Mouse (Mus musculus): ENCODE data around the gene Vsig10. TPM values are rescaled to one million over a fixed set of nuclear protein-coding genes. Genes with fewer than 3 reads are reported as not detected.

The Vsig10 gene
- polyA plus RNA-seq, 1 experiment from 2014 or later: 19.7 TPM

DNA sequence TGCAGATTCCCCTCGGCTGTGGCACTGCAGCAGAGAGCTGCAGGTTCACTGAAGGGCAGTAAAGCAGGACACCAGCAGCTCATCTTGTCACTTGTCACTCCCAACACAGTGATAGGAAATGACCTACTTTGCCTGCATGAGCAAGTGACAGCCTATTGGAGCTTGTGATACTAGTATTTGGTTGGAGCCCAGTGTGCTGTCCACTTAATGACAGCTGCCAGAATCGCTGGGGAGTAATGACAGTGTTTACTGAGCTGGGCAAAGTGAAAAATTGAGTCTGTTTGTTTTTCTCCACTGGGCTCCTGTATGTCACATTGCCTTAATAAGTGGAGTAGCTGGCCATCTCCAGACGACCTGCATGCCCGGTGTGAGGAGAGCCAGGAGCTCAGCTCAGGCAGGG, 61.3 kb downstream of the Vsig10 start:
- no peak overlapping the region for H3K4me3 ChIP-seq (ENCODE audit: low read depth, low read length)
- DNase-seq (ENCODE audit: low spot score) (no peak), ATAC-seq (no peak)
- H3K4me2 ChIP-seq (replicated peaks; ENCODE audit: low read depth, low read length): no peak overlapping the region
- WGBS: 60% methylated on average over 4 of the region's 4 CpGs
- no peaks in the 10 kb centered on the region for H3K4me1 ChIP-seq (ENCODE audit: insufficient read depth, low read depth, low read length)
- no peaks in the 10 kb centered on the region for H3K9me3 ChIP-seq (ENCODE audit: low read length)
- peaks cover 17% of the 10 kb centered on the region for H3K36me3 ChIP-seq (ENCODE audit: insufficient read depth, low read length)
- no peak for TF ChIP-seq EP300 (IDR thresholded peaks at IDR 0.05)
- TF ChIP-seq CTCF (IDR thresholded peaks at IDR 0.05): no peak
- no peak overlapping the region for H3K27ac ChIP-seq (ENCODE audit: low read length)
- H3K27me3 ChIP-seq (replicated peaks; ENCODE audit: insufficient read depth, low read length): no peaks in the 10 kb centered on the region
- H3K9ac ChIP-seq (replicated peaks; ENCODE audit: low read depth): no peak overlapping the region

DNA sequence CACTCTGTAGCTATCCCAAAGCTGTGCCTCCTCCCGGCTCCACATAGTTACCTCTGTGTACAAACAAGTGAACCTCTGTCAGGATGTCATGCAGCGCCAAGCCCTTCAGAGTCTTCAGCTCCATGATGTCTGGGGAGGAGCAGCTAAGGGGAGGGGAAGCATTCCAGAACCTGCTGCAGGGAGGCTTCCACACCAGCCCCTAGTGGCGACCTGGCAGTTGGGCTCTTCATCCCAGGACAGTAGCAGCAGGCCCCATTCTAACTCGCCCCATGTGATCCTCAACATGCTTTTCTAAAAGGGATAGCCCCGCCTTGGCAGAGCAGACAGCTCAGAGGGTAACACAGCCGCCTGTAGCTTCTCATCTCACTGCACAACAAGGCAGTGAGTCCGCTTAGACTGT, 62.9 kb downstream of the Vsig10 start:
- Histone ChIP-seq H3K27ac (ENCODE audit: low read length) (no peak overlapping the region), H3K36me3 (ENCODE audit: insufficient read depth, low read length) (peaks cover 11% of the 10 kb centered on the region; the same call in 1 of the 2 replicates), H3K9ac (replicated peaks; ENCODE audit: low read depth) (no peak overlapping the region), H3K4me1 (ENCODE audit: insufficient read depth, low read depth, low read length) (no peaks in the 10 kb centered on the region), H3K27me3 (replicated peaks; ENCODE audit: insufficient read depth, low read length) (no peaks in the 10 kb centered on the region), H3K9me3 (ENCODE audit: low read length) (no peaks in the 10 kb centered on the region), H3K4me3 (ENCODE audit: low read depth, low read length) (no peak overlapping the region), H3K4me2 (replicated peaks; ENCODE audit: low read depth, low read length) (no peak overlapping the region)
- DNase-seq (ENCODE audit: low spot score): no peak
- WGBS: 81% methylated on average over 7 of the region's 7 CpGs
- ATAC-seq: no peak
- TF ChIP-seq CTCF (IDR thresholded peaks at IDR 0.05) (no peak), EP300 (IDR thresholded peaks at IDR 0.05) (no peak)

DNA sequence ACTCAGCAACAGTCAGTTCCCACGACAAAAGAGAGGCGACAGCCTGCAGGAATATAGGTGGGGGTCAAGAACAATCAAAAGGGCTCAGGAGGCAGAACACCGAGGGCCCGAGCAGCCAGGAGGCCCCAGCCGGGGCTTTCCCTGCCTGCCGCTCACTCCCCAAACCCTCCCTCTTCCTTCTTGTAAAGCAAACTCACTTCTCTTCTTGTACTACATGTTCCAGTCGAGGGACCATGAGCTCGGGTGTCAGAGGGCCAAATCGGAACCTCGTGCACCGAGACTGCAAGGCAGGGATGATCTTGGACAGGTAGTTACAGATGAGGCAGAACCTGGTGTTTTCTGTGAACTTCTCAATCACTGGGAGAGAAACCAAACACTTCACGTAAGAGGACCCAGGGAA, 64.3 kb downstream of the Vsig10 start:
- Histone ChIP-seq H3K4me1 (ENCODE audit: insufficient read depth, low read depth, low read length) (no peaks in the 10 kb centered on the region), H3K9me3 (ENCODE audit: low read length) (no peaks in the 10 kb centered on the region), H3K36me3 (ENCODE audit: insufficient read depth, low read length) (peaks cover 11% of the 10 kb centered on the region; the same call in 1 of the 2 replicates), H3K9ac (replicated peaks; ENCODE audit: low read depth) (no peak overlapping the region), H3K4me3 (ENCODE audit: low read depth, low read length) (no peak overlapping the region), H3K27me3 (replicated peaks; ENCODE audit: insufficient read depth, low read length) (no peaks in the 10 kb centered on the region), H3K4me2 (replicated peaks; ENCODE audit: low read depth, low read length) (no peak overlapping the region), H3K27ac (ENCODE audit: low read length) (no peak overlapping the region)
- TF ChIP-seq EP300 (IDR thresholded peaks at IDR 0.05) (no peak), CTCF (IDR thresholded peaks at IDR 0.05) (no peak)
- DNase-seq (ENCODE audit: low spot score): no peak
- WGBS: 71% methylated on average over 12 of the region's 12 CpGs
- ATAC-seq: no peak

DNA sequence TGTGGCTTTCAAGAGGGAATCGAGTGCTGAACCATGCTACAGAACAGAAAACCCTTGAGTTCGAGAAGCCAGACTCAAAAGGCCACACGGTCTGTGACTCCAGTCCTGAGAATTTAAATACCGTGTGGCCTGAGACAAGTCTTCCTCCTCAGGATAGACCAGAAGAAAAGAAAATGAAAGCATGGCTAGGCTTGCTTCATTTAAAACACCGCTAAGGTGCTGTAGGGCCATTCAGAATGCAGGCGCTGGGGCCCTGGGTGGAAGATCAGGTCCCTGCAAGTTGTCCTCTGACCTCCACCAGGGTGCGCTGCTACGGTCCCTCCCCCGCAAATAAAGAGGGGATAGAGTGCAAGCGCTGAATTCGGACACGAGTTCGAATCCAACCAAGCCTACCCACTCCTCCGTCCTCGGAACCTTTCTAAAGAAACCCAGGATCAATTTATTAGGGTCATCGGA, 69.4 kb downstream of the Vsig10 start:
- H3K27ac ChIP-seq (ENCODE audit: low read length): peak overlapping the region; percentile 43; the same call in 1 of the 2 replicates
- peak; percentile 72 for ATAC-seq
- DNase-seq (ENCODE audit: low spot score): peak; percentile 79

DNA sequence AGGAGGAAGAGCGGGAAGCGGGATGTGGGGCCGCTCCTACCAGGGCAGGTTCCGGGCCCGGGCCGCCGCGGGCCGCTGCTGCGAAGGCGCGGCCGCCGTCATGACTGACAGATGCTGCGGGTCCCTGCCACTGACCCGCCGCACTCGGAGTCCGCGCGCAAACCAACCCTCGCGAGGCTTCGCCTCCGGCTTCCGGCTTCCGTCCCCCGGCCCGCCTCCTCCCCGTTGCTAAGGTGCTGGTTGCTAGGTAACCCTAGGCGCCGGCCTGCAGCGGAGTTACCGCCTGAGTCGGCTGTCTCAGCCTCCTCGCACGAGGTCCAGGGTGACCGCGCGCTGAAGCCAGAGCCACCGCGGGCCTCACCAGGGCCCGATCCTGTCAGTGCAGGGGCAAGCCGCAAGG, 70.0 kb downstream of the Vsig10 start, which contains the start of gene Rfc5:
Gene Rfc5 (minus strand): TSS at position 171 of the 400 bp plus-strand sequence.
- Histone ChIP-seq H3K36me3 (ENCODE audit: insufficient read depth, low read length) (no peaks in the 10 kb centered on the region), H3K9ac (replicated peaks; ENCODE audit: low read depth) (peak within 1 kb of the TSS; percentile 64), H3K27ac (ENCODE audit: low read length) (peak within 1 kb of the TSS; percentile 43; the same call in 1 of the 2 replicates), H3K9me3 (ENCODE audit: low read length) (no peaks in the 10 kb centered on the region), H3K4me1 (ENCODE audit: insufficient read depth, low read depth, low read length) (no peaks in the 10 kb centered on the region), H3K4me2 (replicated peaks; ENCODE audit: low read depth, low read length) (peak within 1 kb of the TSS; percentile 87), H3K27me3 (replicated peaks; ENCODE audit: insufficient read depth, low read length) (no peaks in the 10 kb centered on the region), H3K4me3 (ENCODE audit: low read depth, low read length) (peak within 1 kb of the TSS; percentile 66)
- peak; percentile 98 for DNase-seq (ENCODE audit: low spot score)
- TF ChIP-seq EP300 (IDR thresholded peaks at IDR 0.05) (no peak), CTCF (IDR thresholded peaks at IDR 0.05) (0 out of 2 replicates have a peak, but pooled peaks have one; percentile 14)
- peak; percentile 98 for ATAC-seq
- 0% methylated on average over 28 of the region's 44 CpGs for WGBS

More for the DNA sequence above, 69.4 kb downstream of the Vsig10 start:
- peak overlapping the region; percentile 87 for H3K4me2 ChIP-seq (replicated peaks; ENCODE audit: low read depth, low read length)
- peak overlapping the region; percentile 64 for H3K9ac ChIP-seq (replicated peaks; ENCODE audit: low read depth)
- 3% methylated on average over 16 of the region's 16 CpGs for WGBS
- H3K4me3 ChIP-seq (ENCODE audit: low read depth, low read length): peak overlapping the region; percentile 66
- H3K36me3 ChIP-seq (ENCODE audit: insufficient read depth, low read length): no peaks in the 10 kb centered on the region
- H3K4me1 ChIP-seq (ENCODE audit: insufficient read depth, low read depth, low read length): no peaks in the 10 kb centered on the region
- TF ChIP-seq EP300 (IDR thresholded peaks at IDR 0.05) (no peak), CTCF (IDR thresholded peaks at IDR 0.05) (peak; percentile 63)
- no peaks in the 10 kb centered on the region for H3K27me3 ChIP-seq (replicated peaks; ENCODE audit: insufficient read depth, low read length)
- H3K9me3 ChIP-seq (ENCODE audit: low read length): no peaks in the 10 kb centered on the region

DNA sequence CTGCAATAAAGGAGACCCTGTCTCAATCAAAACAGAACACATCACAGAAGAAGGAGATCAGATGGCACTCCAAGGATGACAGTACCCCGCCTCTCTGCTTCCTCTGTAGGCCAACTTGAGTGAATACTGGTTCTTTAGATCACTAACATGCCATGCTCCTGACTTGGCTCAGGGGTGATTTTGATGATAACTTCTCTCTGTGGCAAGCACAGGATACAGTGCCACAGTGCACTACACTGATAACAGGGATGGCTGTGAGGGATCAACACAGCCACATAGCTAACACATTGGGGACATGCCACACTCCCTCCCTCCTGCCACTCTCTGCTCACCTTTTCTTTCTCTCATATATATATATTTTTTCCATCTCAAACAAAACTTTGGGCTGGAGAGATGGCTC, 72.0 kb downstream of the Vsig10 start:
- no peak overlapping the region for H3K9ac ChIP-seq (replicated peaks; ENCODE audit: low read depth)
- no peak overlapping the region for H3K27ac ChIP-seq (ENCODE audit: low read length)
- TF ChIP-seq EP300 (IDR thresholded peaks at IDR 0.05) (no peak), CTCF (IDR thresholded peaks at IDR 0.05) (no peak)
- H3K4me2 ChIP-seq (replicated peaks; ENCODE audit: low read depth, low read length): no peak overlapping the region
- no peaks in the 10 kb centered on the region for H3K27me3 ChIP-seq (replicated peaks; ENCODE audit: insufficient read depth, low read length)
- H3K36me3 ChIP-seq (ENCODE audit: insufficient read depth, low read length): no peaks in the 10 kb centered on the region
- H3K9me3 ChIP-seq (ENCODE audit: low read length): no peaks in the 10 kb centered on the region
- DNase-seq (ENCODE audit: low spot score) (no peak), ATAC-seq (no peak)
- no peaks in the 10 kb centered on the region for H3K4me1 ChIP-seq (ENCODE audit: insufficient read depth, low read depth, low read length)
- H3K4me3 ChIP-seq (ENCODE audit: low read depth, low read length): no peak overlapping the region
- WGBS: 80% methylated on average over 1 of the region's 1 CpGs
